Mouse (Mus musculus): Measurements from ENCODE around the gene Ank2.
A peak's percentile ranks its signal among the peaks of the same experiment; 100 is the strongest.
"Not testable (repeated sequence)": the region's sequence is repeated elsewhere in the genome, so short reads cannot be mapped to it uniquely, and the experiment has no call there.

Ank2 gene

DNA sequence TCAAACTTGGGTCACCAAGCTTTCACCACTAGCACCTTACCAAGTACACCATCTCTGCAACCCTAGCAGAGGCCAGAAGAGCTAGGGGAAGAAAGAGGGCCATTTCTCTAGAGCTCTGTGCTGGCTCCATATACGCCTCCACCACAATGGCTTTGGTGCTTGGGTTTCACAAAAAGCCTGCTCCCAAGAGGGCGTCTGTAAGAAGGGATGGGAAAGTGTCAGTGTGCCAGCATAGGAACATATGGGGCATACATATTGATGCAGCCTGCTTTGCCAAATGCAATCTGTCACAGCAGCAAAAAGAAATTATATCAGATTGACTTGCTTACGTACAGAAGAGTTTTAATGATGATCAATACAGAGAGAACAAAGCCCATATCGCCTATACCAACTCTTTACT lies 82.2 kb downstream of the Ank2 start:
- DNase-seq (ENCODE audit: low spot score) = no peak

DNA sequence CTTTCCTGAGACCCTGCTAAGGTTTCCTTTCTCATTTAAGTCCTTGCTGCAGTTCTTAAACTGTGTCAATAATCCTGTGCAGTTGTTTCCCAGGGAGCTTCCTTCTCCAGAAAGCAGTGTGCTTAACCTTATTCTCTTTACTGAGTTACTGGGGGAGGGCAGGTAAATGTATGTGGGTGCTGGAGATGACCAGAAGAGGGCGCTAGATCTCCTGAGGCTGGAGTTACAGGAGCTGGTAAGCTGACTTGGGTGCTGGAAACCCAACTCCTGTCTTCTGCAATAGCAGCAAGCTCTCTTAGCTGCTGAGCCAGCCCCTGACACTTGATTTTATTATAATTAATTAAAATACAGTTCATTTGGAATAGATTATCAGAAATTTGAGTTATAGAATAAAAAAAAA lies 84.7 kb downstream of the Ank2 start:
- no peak for DNase-seq (ENCODE audit: low spot score)

GRCm38 (mm10) chr3:127408684-127409550 lies 90.2 kb downstream of the Ank2 start:
- peak; percentile 26 for DNase-seq (ENCODE audit: low spot score)

- DNase-seq (ENCODE audit: low spot score) = no peak
Observed at GRCm38 (mm10) chr3:127407868-127408574, 91.1 kb downstream of the Ank2 start.

GRCm38 (mm10) chr3:127406883-127407282 lies 92.3 kb downstream of the Ank2 start:
- DNase-seq (ENCODE audit: low spot score) = no peak

- DNase-seq (ENCODE audit: low spot score) = no peak
Observed at GRCm38 (mm10) chr3:127404371-127404770, 94.8 kb downstream of the Ank2 start.

DNA sequence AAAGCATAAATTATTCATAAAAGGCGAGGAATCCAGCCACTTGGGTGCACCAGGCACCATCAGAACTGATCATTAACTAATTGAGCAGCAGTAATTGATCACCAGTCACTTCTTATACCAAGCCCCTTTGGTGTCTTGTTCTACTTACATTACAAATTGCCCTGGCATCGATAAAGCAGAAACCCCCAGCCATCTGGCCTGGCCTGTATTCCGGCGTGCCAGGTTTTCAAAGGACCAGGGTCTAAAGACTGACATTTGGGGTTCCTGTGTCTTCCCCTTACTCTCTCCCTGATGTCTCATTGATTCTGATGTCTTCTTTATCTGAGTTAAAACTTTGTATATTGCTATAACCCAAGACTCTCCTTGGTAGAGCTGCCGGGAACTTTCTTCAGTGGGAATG lies 98.2 kb downstream of the Ank2 start:
- no peak for DNase-seq (ENCODE audit: low spot score)

- not testable (repeated sequence) for DNase-seq (ENCODE audit: low spot score)
Observed at GRCm38 (mm10) chr3:127400468-127400867, 98.7 kb downstream of the Ank2 start.

DNA sequence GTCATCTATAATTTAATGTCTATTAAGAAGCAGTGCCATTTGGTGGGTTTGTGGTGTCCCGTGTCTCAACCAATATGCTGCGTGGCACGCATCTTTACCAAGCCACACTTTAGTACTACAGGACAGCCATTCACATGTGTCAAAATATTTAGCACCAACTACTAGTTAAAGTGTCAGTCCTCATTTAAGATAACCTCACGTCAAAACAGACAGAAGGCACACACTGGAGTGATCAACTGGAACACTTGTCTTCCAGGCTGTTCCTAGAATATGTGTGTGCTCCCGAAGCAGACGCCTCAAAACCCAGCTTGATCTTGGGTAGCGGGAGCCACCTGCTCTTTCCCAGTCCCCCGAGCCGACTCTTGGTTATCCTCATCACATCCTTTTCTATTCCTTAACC lies 101.4 kb downstream of the Ank2 start:
- DNase-seq (ENCODE audit: low spot score) = no peak

- no peak for DNase-seq (ENCODE audit: low spot score)
Observed at GRCm38 (mm10) chr3:127395202-127395601, 103.9 kb downstream of the Ank2 start.

- no peak for DNase-seq (ENCODE audit: low spot score)
Observed at GRCm38 (mm10) chr3:127387016-127387517, 112.1 kb downstream of the Ank2 start.

- no peak for DNase-seq (ENCODE audit: low spot score)
Observed at GRCm38 (mm10) chr3:127383231-127383630, 115.9 kb downstream of the Ank2 start.

DNA sequence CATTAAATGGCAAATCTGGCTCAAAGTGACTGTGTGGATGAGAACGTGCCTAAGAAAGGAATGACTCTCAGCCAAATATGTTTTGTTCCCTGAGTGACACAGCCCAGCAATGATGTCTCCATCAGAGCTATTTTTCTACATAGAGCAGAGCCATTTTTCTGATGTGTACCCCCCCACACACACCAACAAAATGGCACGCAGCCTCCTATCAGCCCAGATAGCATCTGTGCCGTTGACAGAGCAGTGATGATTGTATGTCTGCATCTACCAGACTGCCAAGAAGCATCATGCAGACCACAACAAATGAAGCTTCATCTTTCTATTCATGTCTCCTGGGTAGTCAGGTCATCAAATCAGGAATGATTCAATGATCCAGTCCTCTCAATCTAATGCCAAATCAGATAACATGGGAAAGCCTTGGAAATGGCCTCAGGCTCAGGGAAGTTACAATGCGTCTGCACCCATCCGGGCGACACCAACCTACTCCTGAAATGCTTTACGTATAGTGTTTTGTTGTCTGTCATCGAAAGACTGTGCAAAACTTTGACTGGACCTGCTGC lies 122.2 kb downstream of the Ank2 start:
- DNase-seq (ENCODE audit: low spot score) = no peak

DNA sequence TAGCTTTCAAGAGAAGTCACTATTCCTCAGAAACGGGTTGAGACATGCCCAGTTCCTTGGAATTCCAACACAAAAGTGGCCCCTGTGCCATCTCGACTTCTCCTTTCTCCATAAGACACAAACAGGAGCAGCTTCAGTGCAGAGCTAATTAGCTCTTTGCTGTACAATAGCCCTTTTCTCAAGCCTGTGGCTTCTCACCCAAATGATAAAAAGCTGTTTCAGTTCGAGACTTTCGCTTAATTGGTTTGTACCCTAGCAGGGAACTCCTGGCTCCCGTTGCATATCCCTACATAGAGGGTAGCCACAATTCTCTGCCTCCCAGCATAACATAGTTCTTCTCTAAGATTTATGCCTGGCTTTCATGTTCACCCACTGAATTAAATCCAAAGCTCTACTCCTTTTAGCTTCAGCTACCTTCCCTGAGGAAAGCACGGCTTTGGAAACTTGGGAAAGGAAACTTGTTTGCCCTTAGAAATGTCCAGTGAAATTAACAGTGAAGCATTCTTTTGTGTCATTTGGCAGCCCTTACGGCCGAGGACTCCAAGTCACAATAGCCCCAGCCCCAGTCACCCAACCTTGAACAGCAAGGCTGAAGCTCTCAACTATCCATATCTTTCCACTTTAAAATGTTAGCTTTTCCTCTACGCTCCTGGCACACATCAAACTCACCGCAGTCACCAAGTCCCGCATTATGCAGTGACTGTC lies 123.0 kb downstream of the Ank2 start:
- DNase-seq (ENCODE audit: low spot score) = no peak

DNA sequence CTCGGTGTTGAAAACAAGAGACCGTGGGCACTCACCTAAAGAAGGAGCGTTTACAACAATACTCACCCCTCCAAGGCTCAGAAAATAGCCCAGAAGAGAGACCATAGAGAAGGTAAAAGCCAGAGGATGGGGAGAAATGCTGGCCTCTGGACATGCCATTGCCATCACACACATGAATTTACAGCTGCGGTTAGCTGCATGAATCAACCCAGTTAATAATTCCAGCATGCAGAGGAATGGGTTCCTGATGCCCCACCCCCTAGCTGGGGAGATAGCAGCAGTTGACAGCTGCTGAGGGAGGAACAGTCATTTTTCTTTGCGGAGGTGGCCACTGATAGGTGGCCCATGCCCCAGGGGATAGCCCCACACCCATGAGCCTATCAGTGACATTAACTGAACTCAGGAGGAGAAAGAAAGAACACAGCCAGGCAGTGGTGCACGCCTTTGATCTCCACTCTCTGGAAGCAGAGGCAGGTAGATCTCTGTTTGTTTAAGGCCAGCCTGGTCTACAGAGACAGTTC lies 124.9 kb downstream of the Ank2 start:
- DNase-seq (ENCODE audit: low spot score) = no peak

DNA sequence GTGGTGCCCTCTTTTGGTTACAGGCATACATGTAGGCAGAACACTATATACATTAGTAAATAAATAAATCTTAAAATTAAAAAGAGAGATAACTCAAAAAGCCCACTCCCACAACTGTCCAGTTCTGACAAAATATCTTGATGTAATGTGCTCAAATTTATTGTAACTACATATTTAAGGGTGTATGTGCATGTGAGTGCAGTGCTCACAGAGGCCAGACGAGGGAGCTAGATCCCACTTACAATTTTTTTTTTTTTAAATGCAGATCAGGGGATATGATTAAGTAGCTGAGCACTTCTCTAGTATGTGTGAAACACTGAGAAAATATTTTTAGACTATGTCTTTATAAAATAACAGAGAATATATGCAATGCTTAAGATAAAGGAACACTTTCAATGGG lies 127.4 kb downstream of the Ank2 start:
- DNase-seq (ENCODE audit: low spot score) = no peak

- no peak for DNase-seq (ENCODE audit: low spot score)
Observed at GRCm38 (mm10) chr3:127369529-127369928, 129.6 kb downstream of the Ank2 start.

DNA sequence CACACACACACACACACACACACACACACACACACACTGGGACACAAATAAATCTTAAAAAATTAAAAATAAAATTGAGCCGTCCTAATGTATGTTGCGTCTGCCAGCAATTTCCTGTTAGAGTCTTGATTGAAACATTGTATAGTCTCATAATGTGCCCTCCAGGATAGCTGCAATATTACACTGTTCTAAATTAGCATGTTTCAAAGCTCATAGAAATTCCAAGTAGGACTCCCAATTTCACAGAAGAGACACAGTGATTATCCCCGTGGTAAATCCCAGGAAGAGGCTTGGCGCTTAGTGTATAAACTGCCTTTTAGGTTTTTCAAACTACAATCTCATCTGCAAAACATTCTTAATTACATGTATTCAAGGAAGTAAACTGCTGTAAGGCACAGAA lies 131.7 kb downstream of the Ank2 start:
- no peak for DNase-seq (ENCODE audit: low spot score)

GRCm38 (mm10) chr3:127363512-127363911 lies 135.6 kb downstream of the Ank2 start:
- no peak for DNase-seq (ENCODE audit: low spot score)

DNA sequence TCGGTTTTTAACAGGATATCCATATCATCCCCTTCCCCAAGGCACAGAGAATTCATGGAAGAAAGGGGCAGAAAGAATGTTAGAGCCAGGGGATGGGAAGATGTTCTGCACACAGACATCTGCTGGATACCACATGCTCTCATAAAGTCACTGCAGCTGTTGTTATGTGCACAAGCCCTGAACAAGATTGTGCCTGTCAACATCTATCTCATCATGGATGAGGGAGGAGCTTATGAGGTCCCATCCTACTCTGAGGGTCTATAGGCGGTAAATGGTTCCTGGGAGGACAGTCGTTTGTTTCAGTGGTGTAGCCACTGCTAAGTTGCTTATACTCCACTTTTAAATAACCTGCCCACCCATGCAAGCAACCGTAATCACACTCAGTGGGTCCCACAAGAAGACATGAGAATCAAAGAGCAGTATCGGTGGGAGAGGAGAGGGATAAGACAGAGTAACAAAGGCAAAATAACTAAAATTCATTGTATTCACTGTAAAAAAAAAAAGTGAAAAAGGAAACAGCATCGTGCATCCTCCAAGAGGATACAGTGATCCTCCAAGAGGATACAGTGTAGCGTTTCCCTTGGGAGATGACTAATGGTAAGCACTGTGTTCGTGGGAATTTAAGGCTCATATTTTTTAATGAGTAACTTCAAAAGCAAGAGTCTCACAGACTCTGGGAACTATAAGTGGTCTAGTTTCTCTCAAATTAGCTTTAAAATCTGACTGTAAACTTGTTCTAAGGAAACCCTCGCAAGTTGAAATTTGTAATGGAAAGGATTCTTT lies 136.3 kb downstream of the Ank2 start:
- DNase-seq (ENCODE audit: low spot score) = no peak

DNA sequence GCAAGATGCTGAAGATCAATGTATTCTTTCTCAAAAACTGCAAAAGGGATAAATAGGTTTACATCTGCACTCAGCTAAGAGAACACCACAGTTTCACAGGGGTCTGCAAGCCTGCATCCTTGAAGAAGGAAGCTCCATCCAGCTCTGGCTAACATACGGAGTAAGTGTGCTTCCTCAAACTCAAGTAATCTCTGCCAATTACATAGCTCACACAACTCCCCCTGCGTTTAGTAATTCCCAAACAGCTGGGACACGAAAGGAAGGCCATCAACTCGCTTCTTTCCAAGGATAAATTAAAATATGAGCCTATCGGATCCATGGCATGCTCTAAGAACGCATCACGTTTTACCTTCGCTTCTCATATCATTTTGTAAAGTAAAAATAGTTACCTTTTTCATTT lies 137.3 kb downstream of the Ank2 start:
- no peak for DNase-seq (ENCODE audit: low spot score)
